Mouse (Mus musculus): Measurements from ENCODE around the gene Cfap61.

DNA sequence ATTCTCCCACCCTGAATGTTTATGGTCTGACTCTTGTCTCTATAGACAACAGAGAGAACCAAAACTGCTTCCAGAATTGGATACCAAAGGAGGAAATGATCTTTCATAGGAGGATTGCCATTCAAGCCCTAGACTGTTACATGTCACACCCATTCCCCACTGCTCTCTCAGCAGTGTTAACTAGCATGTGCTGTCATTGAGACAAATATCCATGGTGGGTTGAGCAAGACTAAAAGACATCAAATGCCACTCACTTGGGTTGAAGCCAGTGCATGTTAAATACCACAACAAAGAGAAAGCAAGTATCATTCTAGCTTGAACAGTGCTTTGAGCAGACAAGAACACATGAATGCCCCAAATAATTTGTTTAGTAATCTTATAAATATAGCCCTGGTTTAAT is 328.4 kb downstream of the Cfap61 start:
- TF ChIP-seq CTCF (conservative IDR thresholded peaks at IDR 0.05; ENCODE audit: low read length) (no peak), NANOG (IDR thresholded peaks at IDR 0.05; ENCODE audit: borderline replicate concordance, low read length) (no peak)

Data from E14TG2a.4 (cell line).